35 mouse cellular contexts compared by ENCODE assay signal in the genomic region with DNA sequence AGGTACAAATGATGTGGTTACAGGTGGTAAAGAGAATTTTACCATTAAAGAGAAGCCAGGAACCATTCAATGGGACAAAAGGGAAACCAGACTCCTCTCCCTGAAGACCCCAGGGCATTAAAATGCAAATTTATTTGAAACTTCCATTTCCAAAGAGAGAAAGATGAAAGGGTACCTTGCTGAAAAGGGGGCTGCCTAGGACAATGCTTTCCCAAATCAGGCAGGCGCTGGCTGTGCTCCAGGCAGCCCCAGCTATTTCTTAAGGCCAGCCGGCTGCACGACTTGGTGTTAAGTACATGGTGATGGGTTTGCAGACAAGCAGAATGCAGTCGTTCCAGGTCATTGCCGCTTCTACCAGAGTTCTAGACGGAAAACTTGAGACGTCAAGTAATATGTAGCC. TPM values are rescaled to one million over a fixed set of nuclear protein-coding genes. Genes with fewer than 3 reads are reported as not detected.
DNase-seq lines count a peak whose midpoint lies in the region; ATAC-seq lines count a peak whose summit lies in the region.
"Had no signal": no experiment of that assay in that cellular context is flagged by ENCODE, and none has a peak within 500 bp of the region (broad histone marks: within the 10 kb centered on the region; RNA-seq: fewer than 3 reads in every experiment).

No protein-coding gene starts in this region.

- no peaks in the 10 kb centered on the region for H3K27me3 ChIP-seq in forebrain, embryonic 10.5 days (ENCODE audit: poor library complexity, severe bottlenecking)
- no peaks in the 10 kb centered on the region for H3K27me3 ChIP-seq in forebrain, embryonic 13.5 days
- H3K27me3 ChIP-seq in midbrain, embryonic 12.5 days = no peaks in the 10 kb centered on the region
- H3K27me3 ChIP-seq in midbrain, embryonic 11.5 days (ENCODE audit: control insufficient read depth, insufficient read depth, low read length) = no peaks in the 10 kb centered on the region
- H3K27me3 ChIP-seq: embryonic facial prominence, embryonic 15.5 days; hindbrain, embryonic 15.5 days; limb, embryonic 13.5 days; lung, embryonic 15.5 days; stomach, embryonic 15.5 days had no signal

- WGBS in forebrain, embryonic 10.5 days = 23% methylated on average over 7 of the region's 7 CpGs
- 6% methylated on average over 7 of the region's 7 CpGs for WGBS in forebrain, embryonic 13.5 days
- 18% methylated on average over 7 of the region's 7 CpGs for WGBS in midbrain, embryonic 12.5 days
- 30% methylated on average over 7 of the region's 7 CpGs for WGBS in midbrain, embryonic 11.5 days

- no peaks in the 10 kb centered on the region for H3K9me3 ChIP-seq in forebrain, embryonic 10.5 days
- H3K9me3 ChIP-seq in forebrain, embryonic 13.5 days (replicated peaks) = no peaks in the 10 kb centered on the region
- H3K9me3 ChIP-seq in midbrain, embryonic 12.5 days = no peaks in the 10 kb centered on the region
- H3K9me3 ChIP-seq in midbrain, embryonic 11.5 days (ENCODE audit: control insufficient read depth, low read length) = no peaks in the 10 kb centered on the region
- no peaks in the 10 kb centered on the region for H3K9me3 ChIP-seq in ES-E14 (ENCODE audit: control insufficient read depth, insufficient read depth, low read depth, low read length)
- H3K9me3 ChIP-seq: embryonic facial prominence, embryonic 10.5 days; embryonic facial prominence, embryonic 15.5 days; hindbrain, embryonic 10.5 days; hindbrain, embryonic 15.5 days; lung, embryonic 15.5 days; midbrain, embryonic 10.5 days; stomach, embryonic 15.5 days had no signal

- H3K4me3 ChIP-seq in forebrain, embryonic 10.5 days = no peak overlapping the region
- H3K4me3 ChIP-seq in forebrain, embryonic 13.5 days = no peak overlapping the region
- no peak overlapping the region for H3K4me3 ChIP-seq in midbrain, embryonic 12.5 days
- H3K4me3 ChIP-seq in midbrain, embryonic 11.5 days (ENCODE audit: low read depth, low read length) = no peak overlapping the region
- no peak overlapping the region for H3K4me3 ChIP-seq in ES-E14 (ENCODE audit: insufficient read depth in 1 of 2, low read depth in 1 of 2, low read length in 2 of 2, poor library complexity in 1 of 2, severe bottlenecking in 1 of 2)
- H3K4me3 ChIP-seq: embryonic facial prominence, embryonic 10.5 days; embryonic facial prominence, embryonic 15.5 days; hindbrain, embryonic 10.5 days; hindbrain, embryonic 15.5 days; limb, embryonic 13.5 days; lung, embryonic 15.5 days; midbrain, embryonic 10.5 days; stomach, embryonic 15.5 days had no signal

- H3K4me1 ChIP-seq in forebrain, embryonic 10.5 days = peaks cover 18% of the 10 kb centered on the region
- peaks cover 11% of the 10 kb centered on the region; the same call in 1 of the 2 replicates for H3K4me1 ChIP-seq in forebrain, embryonic 13.5 days
- peaks cover 6% of the 10 kb centered on the region for H3K4me1 ChIP-seq in midbrain, embryonic 12.5 days
- 0 out of 2 replicates have a peak, but pooled peaks cover 4% of the 10 kb centered on the region for H3K4me1 ChIP-seq in midbrain, embryonic 11.5 days (ENCODE audit: control insufficient read depth, insufficient read depth, low read length)
- H3K4me1 ChIP-seq in ES-E14 (ENCODE audit: control insufficient read depth in 2 of 2, insufficient read depth in 2 of 2, low read length in 2 of 2, poor library complexity in 1 of 2) = peaks cover 0 to 22% of the 10 kb centered on the region in 2 experiments; a peak in 3 of 4 replicates
- H3K4me1 ChIP-seq: embryonic facial prominence, embryonic 15.5 days; hindbrain, embryonic 15.5 days; limb, embryonic 13.5 days; lung, embryonic 15.5 days; stomach, embryonic 15.5 days had no signal

- H3K27ac ChIP-seq in forebrain, embryonic 10.5 days = 0 out of 2 replicates have a peak overlapping the region, but pooled peaks have one; percentile 25
- no peak overlapping the region for H3K27ac ChIP-seq in forebrain, embryonic 13.5 days
- no peak overlapping the region for H3K27ac ChIP-seq in midbrain, embryonic 12.5 days (replicated peaks)
- no peak overlapping the region for H3K27ac ChIP-seq in midbrain, embryonic 11.5 days (ENCODE audit: low read depth, low read length)
- H3K27ac ChIP-seq in ES-E14 (ENCODE audit: insufficient read depth, low read depth, low read length, poor library complexity, severe bottlenecking) = peak overlapping the region; percentile 49; the same call in 1 of the 2 replicates
- H3K27ac ChIP-seq: embryonic facial prominence, embryonic 10.5 days; embryonic facial prominence, embryonic 15.5 days; hindbrain, embryonic 10.5 days; hindbrain, embryonic 15.5 days; limb, embryonic 13.5 days; lung, embryonic 15.5 days; midbrain, embryonic 10.5 days; stomach, embryonic 15.5 days had no signal

- no peak for DNase-seq in forebrain, embryonic 10.5 days (ENCODE audit: extremely low spot score, low spot score)
- DNase-seq in midbrain, embryonic 11.5 days (ENCODE audit: low spot score, missing footprints) = no peak
- DNase-seq in ES-E14 (ENCODE audit: low read depth, low spot score) = peak; percentile 79
- no peak for DNase-seq in adrenal gland, adult 2 months
- DNase-seq: adrenal gland, postnatal 25 days; cerebellum, adult 8-10 months; cerebellum, postnatal 25 days; gastrocnemius, postnatal 25 days; heart, postnatal 14 days; kidney, adult 11 months; kidney, postnatal 14 days; right cerebral cortex, postnatal 25 days; thymus, postnatal 14 days had no signal

- in situ Hi-C loops in ES-E14 (cut with MboI; ENCODE audit: low sequenced_read_pairs in 2 of 2, unreplicated experiment in 2 of 2) = no loop called here

- H3K36me3 ChIP-seq in forebrain, embryonic 10.5 days (replicated peaks) = no peaks in the 10 kb centered on the region
- H3K36me3 ChIP-seq in forebrain, embryonic 13.5 days (ENCODE audit: poor library complexity, severe bottlenecking) = no peaks in the 10 kb centered on the region
- no peaks in the 10 kb centered on the region for H3K36me3 ChIP-seq in midbrain, embryonic 12.5 days
- H3K36me3 ChIP-seq in midbrain, embryonic 11.5 days (ENCODE audit: control insufficient read depth, insufficient read depth, low read length) = no peaks in the 10 kb centered on the region
- H3K36me3 ChIP-seq in ES-E14 (ENCODE audit: control insufficient read depth, insufficient read depth, low read length, poor library complexity, severe bottlenecking) = no peaks in the 10 kb centered on the region
- H3K36me3 ChIP-seq: embryonic facial prominence, embryonic 10.5 days; embryonic facial prominence, embryonic 15.5 days; hindbrain, embryonic 10.5 days; hindbrain, embryonic 15.5 days; limb, embryonic 13.5 days; lung, embryonic 15.5 days; midbrain, embryonic 10.5 days; stomach, embryonic 15.5 days had no signal

- no peak for ATAC-seq in forebrain, embryonic 13.5 days
- ATAC-seq in midbrain, embryonic 12.5 days (ENCODE audit: low FRiP score, low read depth) = peak; percentile 16; the same call in 1 of the 2 replicates
- ATAC-seq in midbrain, embryonic 11.5 days (ENCODE audit: low FRiP score) = no peak
- no peak for ATAC-seq in granulocyte monocyte progenitor cell, adult 5-6 weeks (replicated peaks; ENCODE audit: poor library complexity, severe bottlenecking)
- ATAC-seq: inflammation-experienced regulatory T-cells, adult 6 months had no signal

- no peak overlapping the region for H3K9ac ChIP-seq in forebrain, embryonic 13.5 days
- no peak overlapping the region for H3K9ac ChIP-seq in midbrain, embryonic 12.5 days (replicated peaks)
- no peak overlapping the region for H3K9ac ChIP-seq in midbrain, embryonic 11.5 days (ENCODE audit: low read length)
- H3K9ac ChIP-seq in ES-E14 (ENCODE audit: insufficient read depth, low read depth, low read length, poor library complexity, severe bottlenecking) = no peak overlapping the region
- H3K9ac ChIP-seq: embryonic facial prominence, embryonic 15.5 days; hindbrain, embryonic 15.5 days; limb, embryonic 13.5 days; lung, embryonic 15.5 days; stomach, embryonic 15.5 days had no signal

- H3K4me2 ChIP-seq in forebrain, embryonic 13.5 days = no peak overlapping the region
- H3K4me2 ChIP-seq in midbrain, embryonic 12.5 days (replicated peaks) = no peak overlapping the region
- H3K4me2 ChIP-seq in midbrain, embryonic 11.5 days = no peak overlapping the region
- H3K4me2 ChIP-seq: embryonic facial prominence, embryonic 15.5 days; hindbrain, embryonic 15.5 days; limb, embryonic 13.5 days; liver, embryonic 11.5 days; lung, embryonic 15.5 days; stomach, embryonic 15.5 days had no signal

RNA-seq across cellular contexts. Expression of a gene that starts 39.0 kb away (rescaled TPM):
- polyA plus RNA-seq in forebrain, embryonic 10.5 days (2016; fragmentation: Nextera tagmentation; extraction: Ambion mirVana) = 0.10 and 0.32 TPM in 2 replicates
- polyA plus RNA-seq in forebrain, embryonic 13.5 days (2015; fragmentation: Nextera tagmentation; extraction: Ambion mirVana) = 0.05 and 0.08 TPM in 2 replicates
- 0.11 and 0.22 TPM in 2 replicates for polyA plus RNA-seq in midbrain, embryonic 12.5 days (2016; fragmentation: Nextera tagmentation; extraction: Ambion mirVana)
- polyA plus RNA-seq in midbrain, embryonic 11.5 days (2014; fragmentation: Nextera tagmentation; extraction: Ambion mirVana) = 0.07 and 0.18 TPM in 2 replicates
- total RNA-seq in ES-E14 (2012; rRNA removed) = 0.16 and 0.27 TPM in 2 replicates
- total RNA-seq in granulocyte monocyte progenitor cell, adult 5-6 weeks (2014; fragmentation: Nextera tagmentation) = not detected in 2 replicates
- not detected in 2 replicates for total RNA-seq in granulocyte monocyte progenitor cell, adult 5-6 weeks (2017)
- total RNA-seq in adrenal gland, adult 2 months (2021) = under 1 TPM in 1 of 2 experiments, not detected in 1; 0.14 TPM
- polyA plus RNA-seq in adrenal gland, adult 2 months (2012; rRNA removed) = not detected in 2 replicates
- total RNA-seq: adrenal gland, postnatal 25 days; gastrocnemius, adult 18-20 months; gastrocnemius, postnatal 25 days; heart, adult 8-10 months; heart, postnatal 14 days; megakaryocyte progenitor cell, adult 5-6 weeks; monocyte, adult 5-6 weeks; neutrophil, adult 5-6 weeks had no signal
- polyA plus RNA-seq: C2C12; embryonic facial prominence, embryonic 15.5 days; heart, embryonic 14.5 days; hindbrain, embryonic 10.5 days; inflammation-experienced regulatory T-cells, adult 6 months; kidney, embryonic 14.5 days; limb, embryonic 13.5 days; liver, embryonic 11.5 days; liver, embryonic 16.5 days; lung, embryonic 15.5 days; stomach, embryonic 15.5 days had no signal

RNA-seq across cellular contexts. Expression of a gene that starts 41.3 kb away (rescaled TPM):
- polyA plus RNA-seq in forebrain, embryonic 10.5 days (2016; fragmentation: Nextera tagmentation; extraction: Ambion mirVana) = 253 and 258 TPM in 2 replicates
- 214 and 219 TPM in 2 replicates for polyA plus RNA-seq in forebrain, embryonic 13.5 days (2015; fragmentation: Nextera tagmentation; extraction: Ambion mirVana)
- 214 and 220 TPM in 2 replicates for polyA plus RNA-seq in midbrain, embryonic 12.5 days (2016; fragmentation: Nextera tagmentation; extraction: Ambion mirVana)
- 253 and 272 TPM in 2 replicates for polyA plus RNA-seq in midbrain, embryonic 11.5 days (2014; fragmentation: Nextera tagmentation; extraction: Ambion mirVana)
- total RNA-seq in ES-E14 (2012; rRNA removed) = 79.2 and 134 TPM in 2 replicates
- total RNA-seq in granulocyte monocyte progenitor cell, adult 5-6 weeks (2014; fragmentation: Nextera tagmentation) = 77.9 and 98.3 TPM in 2 replicates
- 94.9 and 108 TPM in 2 replicates for total RNA-seq in granulocyte monocyte progenitor cell, adult 5-6 weeks (2017)
- 100 to 1,000 TPM; 136 to 146 TPM for total RNA-seq in adrenal gland, adult 2 months (2021)
- polyA plus RNA-seq in adrenal gland, adult 2 months (2012; rRNA removed) = 7.7 and 8.2 TPM in 2 replicates

RNA-seq across cellular contexts. Expression of a gene that starts 41.3 kb away (rescaled TPM):
- 99.4 and 114 TPM in 2 replicates for polyA plus RNA-seq in forebrain, embryonic 10.5 days (2016; fragmentation: Nextera tagmentation; extraction: Ambion mirVana)
- 83.5 and 86.9 TPM in 2 replicates for polyA plus RNA-seq in forebrain, embryonic 13.5 days (2015; fragmentation: Nextera tagmentation; extraction: Ambion mirVana)
- 88.8 and 89.7 TPM in 2 replicates for polyA plus RNA-seq in midbrain, embryonic 12.5 days (2016; fragmentation: Nextera tagmentation; extraction: Ambion mirVana)
- polyA plus RNA-seq in midbrain, embryonic 11.5 days (2014; fragmentation: Nextera tagmentation; extraction: Ambion mirVana) = 103 and 109 TPM in 2 replicates
- total RNA-seq in ES-E14 (2012; rRNA removed) = 83.7 and 96.0 TPM in 2 replicates
- total RNA-seq in granulocyte monocyte progenitor cell, adult 5-6 weeks (2014; fragmentation: Nextera tagmentation) = 92.1 and 94.1 TPM in 2 replicates
- 190 and 213 TPM in 2 replicates for total RNA-seq in granulocyte monocyte progenitor cell, adult 5-6 weeks (2017)
- 10 to 100 TPM; 27.6 to 33.5 TPM for total RNA-seq in adrenal gland, adult 2 months (2021)
- 36.7 and 42.7 TPM in 2 replicates for polyA plus RNA-seq in adrenal gland, adult 2 months (2012; rRNA removed)

Comparison
In these comparisons a context has a peak if more than half of its experiments do, and no peak if none do; other contexts are left out.
1. H3K27ac ChIP-seq: peak in forebrain, embryonic 10.5 days (single experiment) and ES-E14 (single experiment); none in forebrain, embryonic 13.5 days (single experiment), midbrain, embryonic 12.5 days (single experiment) and midbrain, embryonic 11.5 days (single experiment).
2. RNA of a gene that starts 41.3 kb away (polyA plus RNA-seq): 253 to 258 TPM in forebrain, embryonic 10.5 days, 253 to 272 TPM in midbrain, embryonic 11.5 days, 214 to 219 TPM in forebrain, embryonic 13.5 days and 214 to 220 TPM in midbrain, embryonic 12.5 days; 7.7 to 8.2 TPM in adrenal gland, adult 2 months; every median in the first group is over 10 times any median in the second.